Mouse (Mus musculus) intestine, postnatal 0 days (tissue): ENCODE results near the gene Cyth4. TPM values are rescaled to one million over a fixed set of nuclear protein-coding genes. Genes with fewer than 3 reads are reported as not detected.

ENCODE experiments used
- ATAC-seq: fragments of 200-750 bp; cut with Nextera tagmentation; 2 replicates; pipeline ENCODE4 v1.8.0; 2017; ENCODE audit warnings: mild to moderate bottlenecking, moderate TSS enrichment, moderate library complexity
- H3K27ac ChIP-seq: fragments of 300-500 bp; sonication (generic); 2 replicates; pipeline ENCODE4 v1.5.1; 2014; ENCODE audit warnings: mild to moderate bottlenecking, low read depth, low read length, moderate library complexity
- H3K27me3 ChIP-seq: fragments of 300-500 bp; sonication (generic); replicated peaks from 2 replicates; pipeline ENCODE4 v1.6.1; 2014; ENCODE audit warnings: low read length, mixed read lengths; ENCODE audit not compliant: control insufficient read depth, insufficient read depth
- H3K36me3 ChIP-seq: fragments of 300-500 bp; sonication (generic); 2 replicates; pipeline ENCODE4 v1.6.1; 2014; ENCODE audit warnings: mild to moderate bottlenecking, moderate library complexity; ENCODE audit not compliant: control insufficient read depth, insufficient read depth
- H3K4me1 ChIP-seq: fragments of 300-500 bp; sonication (generic); replicated peaks from 2 replicates; pipeline ENCODE4 v1.6.1; 2014; ENCODE audit warnings: antibody characterized with exemption, low read length, mixed read lengths; ENCODE audit not compliant: control insufficient read depth, insufficient read depth
- H3K4me2 ChIP-seq: fragments of 300-500 bp; sonication (generic); replicated peaks from 2 replicates; pipeline ENCODE4 v1.6.1; 2014; ENCODE audit warnings: low read depth, mild to moderate bottlenecking, moderate library complexity
- H3K4me3 ChIP-seq: fragments of 300-500 bp; sonication (generic); 2 replicates; pipeline ENCODE4 v1.5.1; 2014; ENCODE audit warnings: low read depth, low read length
- H3K9ac ChIP-seq: fragments of 300-500 bp; sonication (generic); 2 replicates; pipeline ENCODE4 v1.6.1; 2014; ENCODE audit warnings: mild to moderate bottlenecking, low read depth, low read length
- H3K9me3 ChIP-seq: fragments of 300-500 bp; sonication (generic); 2 replicates; pipeline ENCODE4 v1.6.1; 2016; ENCODE audit warnings: mixed run types; ENCODE audit not compliant: control insufficient read depth
- CTCF ChIP-seq: sonication (generic); IDR thresholded peaks from 2 replicates; pipeline ENCODE4 v1.5.1; 2016; ENCODE audit warnings: low read depth, mild to moderate bottlenecking, control low read depth, antibody characterized with exemption, moderate library complexity
- WGBS: fragments of 180-500 bp; shearing (Covaris S2); extraction: QIAGEN DNeasy Blood & Tissue Kit; methylation state at CpG from one replicate; pipeline ENCODE4 v1.1.7; 2014; 5-methylcytosine and 5-hydroxymethylcytosine counted together
- polyA plus RNA-seq: library from polyadenylated mRNA; unstranded; fragments of >200 nt; fragmentation: Nextera tagmentation; extraction: Ambion mirVana; gene quantifications from 2 replicates; pipeline ENCODE4 v1.2.1, GENCODE M21; 2015

Gene Cyth4
- polyA plus RNA-seq, 1 experiment from 2014 or later: 2.5 TPM

DNA sequence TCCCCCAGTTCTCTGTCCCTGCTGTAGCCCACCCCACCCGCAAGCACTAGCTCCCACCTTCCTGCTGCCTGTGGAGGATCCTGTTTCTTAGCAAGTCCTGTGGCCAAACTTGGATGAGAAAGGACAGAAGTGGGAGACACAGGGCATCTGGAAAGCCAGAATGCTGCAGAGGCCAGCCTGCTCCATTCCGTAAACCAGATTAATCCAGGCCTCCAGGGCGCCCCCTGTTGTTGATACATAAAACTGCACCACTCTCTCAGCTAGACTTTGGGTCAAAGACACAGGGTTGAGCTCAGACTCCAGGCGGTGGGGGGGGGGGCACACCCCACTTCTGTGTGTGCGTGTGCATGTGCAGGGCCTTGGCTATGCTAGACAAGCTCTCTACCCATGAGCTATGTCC, 1.4 kb upstream of the Cyth4 start:
- no peak for ATAC-seq
- H3K4me3 ChIP-seq: no peak overlapping the region
- no peaks in the 10 kb centered on the region for H3K27me3 ChIP-seq
- no peaks in the 10 kb centered on the region for H3K36me3 ChIP-seq
- H3K9ac ChIP-seq: no peak overlapping the region
- no peak for TF ChIP-seq CTCF
- no peaks in the 10 kb centered on the region for H3K9me3 ChIP-seq
- no peaks in the 10 kb centered on the region for H3K4me1 ChIP-seq
- WGBS: 73% methylated on average over 5 of the region's 5 CpGs
- H3K4me2 ChIP-seq: no peak overlapping the region
- no peak overlapping the region for H3K27ac ChIP-seq

GRCm38 (mm10) chr15:78596504-78596903, 343 bp upstream of the Cyth4 start:
- Histone ChIP-seq H3K27me3 (no peaks in the 10 kb centered on the region), H3K9me3 (no peaks in the 10 kb centered on the region), H3K4me2 (no peak overlapping the region), H3K4me1 (no peaks in the 10 kb centered on the region), H3K36me3 (no peaks in the 10 kb centered on the region), H3K9ac (no peak overlapping the region), H3K27ac (no peak overlapping the region), H3K4me3 (no peak overlapping the region)
- no peak for TF ChIP-seq CTCF
- 83% methylated on average over 6 of the region's 6 CpGs for WGBS
- ATAC-seq: no peak

DNA sequence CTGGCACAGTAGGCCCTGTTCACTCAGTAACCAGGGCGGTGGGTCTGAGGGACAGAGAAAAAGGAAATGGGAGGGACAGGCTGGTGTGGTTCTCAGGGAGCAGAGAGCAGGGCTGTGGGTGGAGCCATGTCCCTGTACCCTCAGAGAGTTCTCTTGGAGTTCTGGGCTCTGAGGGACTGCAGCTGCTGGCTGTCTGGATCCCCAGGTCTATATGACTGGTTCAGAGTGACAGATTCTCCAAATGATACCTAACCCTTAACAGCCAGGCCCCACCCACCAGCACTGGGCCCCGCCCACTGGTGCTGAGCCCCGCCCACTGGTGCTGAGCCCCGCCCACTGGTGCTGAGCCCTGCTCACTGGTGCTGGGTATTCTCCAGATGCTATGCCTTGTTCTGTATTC, 882 bp downstream of the Cyth4 start:
- no peak overlapping the region for H3K27ac ChIP-seq
- H3K4me1 ChIP-seq: no peaks in the 10 kb centered on the region
- no peaks in the 10 kb centered on the region for H3K9me3 ChIP-seq
- no peak for ATAC-seq
- no peak overlapping the region for H3K9ac ChIP-seq
- H3K4me3 ChIP-seq: no peak overlapping the region
- WGBS: 46% methylated on average over 4 of the region's 4 CpGs
- no peaks in the 10 kb centered on the region for H3K36me3 ChIP-seq
- H3K4me2 ChIP-seq: no peak overlapping the region
- TF ChIP-seq CTCF: no peak
- no peaks in the 10 kb centered on the region for H3K27me3 ChIP-seq

DNA sequence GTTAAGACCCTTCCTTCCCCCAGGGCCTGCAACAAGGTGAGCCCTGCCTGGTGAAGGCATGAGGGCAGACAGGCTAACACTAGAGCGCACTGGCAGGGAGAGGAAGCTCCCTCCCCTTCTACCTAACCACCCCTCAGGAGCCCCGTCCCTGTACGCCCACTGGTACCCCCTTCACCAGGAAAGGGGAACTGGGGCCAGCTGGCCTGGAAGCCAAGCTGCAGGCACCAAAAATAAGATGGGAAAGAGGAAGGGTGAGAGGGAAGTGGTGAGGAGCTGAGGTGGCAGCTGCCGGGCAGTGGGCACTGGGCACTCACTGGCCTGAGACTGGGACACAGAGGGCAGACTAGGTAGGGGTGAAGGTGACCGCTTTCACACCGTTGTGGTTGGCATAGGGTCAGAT, 2.3 kb downstream of the Cyth4 start:
- no peak for TF ChIP-seq CTCF
- no peak for ATAC-seq
- H3K27ac ChIP-seq: no peak overlapping the region
- no peak overlapping the region for H3K4me3 ChIP-seq
- H3K36me3 ChIP-seq: no peaks in the 10 kb centered on the region
- 82% methylated on average over 6 of the region's 6 CpGs for WGBS
- no peak overlapping the region for H3K9ac ChIP-seq
- no peaks in the 10 kb centered on the region for H3K9me3 ChIP-seq
- no peak overlapping the region for H3K4me2 ChIP-seq
- H3K27me3 ChIP-seq: no peaks in the 10 kb centered on the region
- no peaks in the 10 kb centered on the region for H3K4me1 ChIP-seq

GRCm38 (mm10) chr15:78599529-78600193, 2.8 kb downstream of the Cyth4 start:
- H3K9me3 ChIP-seq: no peaks in the 10 kb centered on the region
- H3K27me3 ChIP-seq: no peaks in the 10 kb centered on the region
- no peak overlapping the region for H3K4me3 ChIP-seq
- H3K27ac ChIP-seq: no peak overlapping the region
- no peak overlapping the region for H3K9ac ChIP-seq
- no peak overlapping the region for H3K4me2 ChIP-seq
- no peaks in the 10 kb centered on the region for H3K4me1 ChIP-seq
- TF ChIP-seq CTCF: no peak
- H3K36me3 ChIP-seq: no peaks in the 10 kb centered on the region
- 74% methylated on average over 13 of the region's 13 CpGs for WGBS
- ATAC-seq: no peak

GRCm38 (mm10) chr15:78601180-78601579, 4.3 kb downstream of the Cyth4 start:
- Histone ChIP-seq H3K9ac (no peak overlapping the region), H3K4me1 (no peaks in the 10 kb centered on the region), H3K27me3 (no peaks in the 10 kb centered on the region), H3K4me3 (no peak overlapping the region), H3K4me2 (no peak overlapping the region), H3K36me3 (no peaks in the 10 kb centered on the region), H3K9me3 (no peaks in the 10 kb centered on the region), H3K27ac (no peak overlapping the region)
- no peak for TF ChIP-seq CTCF
- 76% methylated on average over 6 of the region's 6 CpGs for WGBS
- no peak for ATAC-seq

DNA sequence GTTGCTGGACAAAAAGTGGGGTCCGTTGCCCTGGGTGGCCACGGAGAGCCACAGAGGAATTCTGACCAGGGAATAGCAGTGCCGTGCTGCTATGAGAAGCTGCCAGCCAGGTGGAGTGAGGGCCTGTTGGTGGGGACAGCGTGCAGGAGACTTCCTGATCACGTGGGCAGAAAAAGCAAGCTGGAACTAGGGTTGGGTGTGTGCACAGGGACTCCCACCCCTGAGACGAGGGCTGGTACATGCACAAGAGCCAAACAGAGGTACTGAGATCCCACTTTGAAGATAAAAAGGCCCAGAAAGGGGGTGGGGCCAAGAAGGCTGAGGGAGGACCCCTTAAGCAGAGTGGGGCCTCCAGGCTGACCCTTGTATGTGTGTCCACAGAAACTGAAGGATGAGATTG, 7.4 kb downstream of the Cyth4 start:
- Histone ChIP-seq H3K4me3 (no peak overlapping the region), H3K27me3 (no peaks in the 10 kb centered on the region), H3K9me3 (no peaks in the 10 kb centered on the region), H3K36me3 (no peaks in the 10 kb centered on the region), H3K4me2 (no peak overlapping the region), H3K9ac (no peak overlapping the region), H3K4me1 (no peaks in the 10 kb centered on the region), H3K27ac (no peak overlapping the region)
- 60% methylated on average over 6 of the region's 6 CpGs for WGBS
- TF ChIP-seq CTCF: no peak
- no peak for ATAC-seq
